Mouse (Mus musculus) brain, embryonic 14.5 days (tissue): ENCODE results near the gene Ppa2.

ENCODE experiments used
- CTCF ChIP-seq: fragments of 200-500 bp; IDR thresholded peaks from 2 replicates; pipeline ENCODE4 v1.5.1; 2012; ENCODE audit warnings: inconsistent platforms, mild to moderate bottlenecking, moderate library complexity, borderline replicate concordance; ENCODE audit not compliant: insufficient read depth, insufficient read length; ENCODE audit errors: extremely low read depth
- POLR2A ChIP-seq: fragments of 200-500 bp; IDR thresholded peaks from 2 replicates; pipeline ENCODE4 v1.6.1; 2012; ENCODE audit warnings: mild to moderate bottlenecking, inconsistent platforms, borderline replicate concordance; ENCODE audit not compliant: poor library complexity, insufficient read depth, insufficient read length, severe bottlenecking; ENCODE audit errors: extremely low read depth

DNA sequence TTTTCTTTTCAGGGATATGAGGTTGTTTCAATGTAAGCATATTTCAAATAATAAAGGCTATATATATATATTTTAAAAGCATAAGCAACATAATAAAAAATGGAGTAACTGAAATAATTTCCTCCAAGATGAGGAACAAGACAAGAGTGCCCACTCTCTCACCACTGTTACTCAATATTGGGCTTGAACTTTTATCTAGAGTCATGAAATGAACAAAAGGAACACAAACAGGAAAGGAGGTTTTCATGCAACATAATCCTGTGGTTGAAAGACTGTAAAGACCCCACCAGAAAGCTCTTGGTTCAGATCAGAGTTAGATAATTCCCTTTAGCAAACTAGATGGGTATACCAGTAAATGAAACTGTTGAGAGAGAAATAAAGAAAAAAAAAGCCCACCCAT is 113.2 kb downstream of the Ppa2 start:
- TF ChIP-seq CTCF (no peak), POLR2A (no peak)
